Mouse (Mus musculus) midbrain, embryonic 11.5 days (tissue): ENCODE measurements at regions not wholly inside any gene's neighbourhood (a gene's known extent, or its start where the extent isn't known, plus 50 kb on each side); places are given as distances from the start of the nearest gene placed in this dataset.
"Not testable (repeated sequence)": the region's sequence is repeated elsewhere in the genome, so short reads cannot be mapped to it uniquely, and the experiment has no call there.

Source experiments
- ATAC-seq: fragments of 200-750 bp; cut with Nextera tagmentation; 2 replicates; pipeline ENCODE4 v1.8.0; 2017; ENCODE audit warnings: moderate TSS enrichment, moderate library complexity; ENCODE audit not compliant: low FRiP score
- DNase-seq: peaks from one replicate; pipeline ENCODE4 v3.0.0; 2015; ENCODE audit warnings: low spot score; ENCODE audit errors: missing footprints
- H3K27ac ChIP-seq: fragments of 300-500 bp; sonication (generic); 2 replicates; pipeline ENCODE4 v1.5.1; 2014; ENCODE audit warnings: low read depth, low read length
- H3K27me3 ChIP-seq: fragments of 300-500 bp; sonication (generic); 2 replicates; pipeline ENCODE4 v1.6.1; 2014; ENCODE audit warnings: mild to moderate bottlenecking, low read length, moderate library complexity, mixed read lengths; ENCODE audit not compliant: control insufficient read depth, insufficient read depth
- H3K36me3 ChIP-seq: fragments of 300-500 bp; sonication (generic); 2 replicates; pipeline ENCODE4 v1.6.1; 2014; ENCODE audit warnings: mild to moderate bottlenecking, low read length, moderate library complexity, mixed read lengths; ENCODE audit not compliant: control insufficient read depth, insufficient read depth
- H3K4me1 ChIP-seq: fragments of 300-500 bp; sonication (generic); 2 replicates; pipeline ENCODE4 v1.6.1; 2014; ENCODE audit warnings: low read length; ENCODE audit not compliant: control insufficient read depth, insufficient read depth
- H3K4me2 ChIP-seq: fragments of 300-500 bp; sonication (generic); 2 replicates; pipeline ENCODE4 v1.6.1; 2014; ENCODE audit warnings: mild to moderate bottlenecking, moderate library complexity
- H3K4me3 ChIP-seq: fragments of 300-500 bp; sonication (generic); 2 replicates; pipeline ENCODE4 v1.5.1; 2014; ENCODE audit warnings: low read depth, low read length
- H3K9ac ChIP-seq: fragments of 300-500 bp; sonication (generic); 2 replicates; pipeline ENCODE4 v1.6.1; 2014; ENCODE audit warnings: low read length
- H3K9me3 ChIP-seq: fragments of 300-500 bp; sonication (generic); 2 replicates; pipeline ENCODE4 v1.6.1; 2016; ENCODE audit warnings: low read length; ENCODE audit not compliant: control insufficient read depth
- WGBS: fragments of 180-500 bp; shearing (Covaris S2); extraction: QIAGEN DNeasy Blood & Tissue Kit; methylation state at CpG from one replicate; pipeline ENCODE4 v1.1.7; 2014; 5-methylcytosine and 5-hydroxymethylcytosine counted together

GRCm38 (mm10) chr14:14515363-14515762 is 114.3 kb downstream of the Olfr721-ps1 start:
- no peak overlapping the region for H3K4me2 ChIP-seq
- DNase-seq (no peak), ATAC-seq (no peak)
- H3K36me3 ChIP-seq: no peaks in the 10 kb centered on the region
- no peaks in the 10 kb centered on the region for H3K27me3 ChIP-seq
- H3K4me1 ChIP-seq: peaks cover 2% of the 10 kb centered on the region; the same call in 1 of the 2 replicates
- H3K9ac ChIP-seq: no peak overlapping the region
- H3K4me3 ChIP-seq: no peak overlapping the region
- H3K9me3 ChIP-seq: no peaks in the 10 kb centered on the region
- H3K27ac ChIP-seq: no peak overlapping the region
- whole genome bisulfite sequencing: 79% methylated on average over 2 of the region's 2 CpGs

GRCm38 (mm10) chr14:14515918-14516317 is 114.8 kb downstream of the Olfr721-ps1 start:
- 72% methylated on average over 5 of the region's 5 CpGs for WGBS

GRCm38 (mm10) chr14:14518027-14518426 is 116.9 kb downstream of the Olfr721-ps1 start:
- no peak overlapping the region for H3K4me3 ChIP-seq
- no peaks in the 10 kb centered on the region for H3K27me3 ChIP-seq
- ATAC-seq (no peak), DNase-seq (no peak)
- no peaks in the 10 kb centered on the region for H3K36me3 ChIP-seq
- H3K9ac ChIP-seq: no peak overlapping the region
- 78% methylated on average over 1 of the region's 1 CpGs for WGBS
- H3K4me2 ChIP-seq: no peak overlapping the region
- peaks cover 2% of the 10 kb centered on the region; the same call in 1 of the 2 replicates for H3K4me1 ChIP-seq
- H3K9me3 ChIP-seq: no peaks in the 10 kb centered on the region
- H3K27ac ChIP-seq: no peak overlapping the region

More at GRCm38 (mm10) chr14:14515918-14516317, 114.8 kb downstream of the Olfr721-ps1 start:
- H3K27ac ChIP-seq: no peak overlapping the region
- ATAC-seq (peak; percentile 75; the same call in 1 of the 2 replicates), DNase-seq (no peak)
- no peaks in the 10 kb centered on the region for H3K36me3 ChIP-seq
- H3K4me1 ChIP-seq: peaks cover 2% of the 10 kb centered on the region; the same call in 1 of the 2 replicates
- no peaks in the 10 kb centered on the region for H3K9me3 ChIP-seq
- H3K4me2 ChIP-seq: no peak overlapping the region
- H3K27me3 ChIP-seq: no peaks in the 10 kb centered on the region
- H3K9ac ChIP-seq: no peak overlapping the region
- no peak overlapping the region for H3K4me3 ChIP-seq

DNA sequence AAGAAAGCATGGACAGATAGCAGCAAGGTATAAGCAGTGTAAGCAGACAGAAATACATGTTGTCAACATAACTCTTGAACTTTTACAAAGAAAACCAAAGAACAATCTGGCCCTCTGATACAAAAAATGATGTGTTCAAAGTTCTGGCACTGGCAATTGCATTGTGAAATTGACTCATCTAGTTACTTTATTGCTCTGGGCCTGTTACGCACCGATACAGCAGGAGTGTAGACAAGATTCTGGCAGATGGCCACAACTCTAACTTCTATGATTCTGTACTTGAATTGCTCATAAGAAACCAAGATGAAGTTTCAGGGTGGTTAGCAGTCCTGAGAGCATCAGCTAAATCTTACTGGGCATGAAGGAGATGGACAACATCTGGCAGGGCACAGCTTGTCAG is 117.7 kb downstream of the Olfr721-ps1 start:
- Histone ChIP-seq H3K4me3 (no peak overlapping the region), H3K36me3 (no peaks in the 10 kb centered on the region), H3K9ac (no peak overlapping the region), H3K4me2 (no peak overlapping the region), H3K9me3 (no peaks in the 10 kb centered on the region), H3K4me1 (peaks cover 2% of the 10 kb centered on the region; the same call in 1 of the 2 replicates), H3K27ac (no peak overlapping the region), H3K27me3 (no peaks in the 10 kb centered on the region)
- DNase-seq (no peak), ATAC-seq (no peak)
- 95% methylated on average over 2 of the region's 2 CpGs for WGBS

- DNase-seq (no peak), ATAC-seq (no peak)
- no peaks in the 10 kb centered on the region for H3K9me3 ChIP-seq
- no peak overlapping the region for H3K9ac ChIP-seq
- H3K27ac ChIP-seq: no peak overlapping the region
- no peaks in the 10 kb centered on the region for H3K27me3 ChIP-seq
- H3K4me2 ChIP-seq: no peak overlapping the region
- H3K4me3 ChIP-seq: no peak overlapping the region
- H3K36me3 ChIP-seq: no peaks in the 10 kb centered on the region
- H3K4me1 ChIP-seq: peaks cover 2% of the 10 kb centered on the region; the same call in 1 of the 2 replicates
Observed at GRCm38 (mm10) chr14:14520195-14520594, 119.1 kb downstream of the Olfr721-ps1 start.

DNA sequence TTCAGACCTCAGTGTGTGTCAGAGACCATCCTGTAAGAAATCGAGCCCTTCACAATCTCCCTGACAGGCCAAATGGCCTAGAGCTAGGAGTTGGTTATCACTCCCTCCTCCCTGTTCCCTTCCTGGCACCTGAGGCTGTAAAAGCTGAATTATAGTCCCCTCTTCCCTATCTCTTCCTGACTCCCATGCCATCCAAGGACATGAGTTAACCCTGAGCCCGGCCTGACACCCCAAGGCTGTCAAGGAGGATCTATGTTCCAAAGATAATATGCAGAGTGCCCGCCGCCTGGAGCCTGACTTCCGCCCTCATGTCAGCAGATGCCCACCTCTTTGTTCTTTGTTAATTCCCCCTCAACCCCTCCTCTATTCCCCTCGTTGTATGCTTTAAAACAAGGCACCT is 120.2 kb downstream of the Olfr721-ps1 start:
- H3K36me3 ChIP-seq, H3K27ac ChIP-seq, H3K4me1 ChIP-seq, H3K9ac ChIP-seq, ATAC-seq, H3K4me2 ChIP-seq, H3K4me3 ChIP-seq, DNase-seq, H3K27me3 ChIP-seq, H3K9me3 ChIP-seq: not testable (repeated sequence)
- 77% methylated on average over 6 of the region's 6 CpGs for WGBS

GRCm38 (mm10) chr14:14525225-14525624 is 124.1 kb downstream of the Olfr721-ps1 start:
- WGBS: 93% methylated on average over 4 of the region's 4 CpGs
- Histone ChIP-seq H3K4me2 (no peak overlapping the region), H3K4me1 (no peaks in the 10 kb centered on the region), H3K4me3 (no peak overlapping the region), H3K27me3 (no peaks in the 10 kb centered on the region), H3K36me3 (no peaks in the 10 kb centered on the region), H3K27ac (no peak overlapping the region), H3K9me3 (no peaks in the 10 kb centered on the region; the same call in 1 of the 2 replicates), H3K9ac (no peak overlapping the region)
- ATAC-seq: no peak
- DNase-seq: no peak

DNA sequence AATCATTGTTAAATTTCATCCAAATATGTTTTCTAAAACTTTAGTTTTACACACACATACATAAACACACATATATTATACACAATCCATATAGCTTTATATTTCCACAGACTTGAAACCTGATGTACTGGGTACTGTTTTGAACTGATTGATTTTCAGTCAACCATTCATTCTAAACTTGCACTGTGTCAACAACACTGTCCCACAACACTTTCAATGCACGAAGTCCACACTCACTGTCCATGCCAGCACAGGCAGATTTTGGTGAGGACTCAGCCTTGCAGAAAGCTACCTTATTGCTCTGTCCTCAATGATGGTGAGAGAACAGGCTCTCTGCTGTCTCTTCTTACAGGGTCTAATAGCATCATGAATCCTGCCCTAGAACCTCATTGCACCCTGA is 127.3 kb downstream of the Olfr721-ps1 start:
- Histone ChIP-seq H3K4me3 (no peak overlapping the region), H3K36me3 (no peaks in the 10 kb centered on the region), H3K9ac (no peak overlapping the region), H3K4me2 (no peak overlapping the region), H3K9me3 (no peaks in the 10 kb centered on the region; the same call in 1 of the 2 replicates), H3K4me1 (no peaks in the 10 kb centered on the region), H3K27me3 (no peaks in the 10 kb centered on the region), H3K27ac (no peak overlapping the region)
- WGBS: 85% methylated on average over 1 of the region's 1 CpGs
- DNase-seq (no peak), ATAC-seq (no peak)

GRCm38 (mm10) chr14:14541206-14541605 is 140.1 kb downstream of the Olfr721-ps1 start:
- Histone ChIP-seq H3K4me1 (no peaks in the 10 kb centered on the region), H3K36me3 (no peaks in the 10 kb centered on the region)
- no peak for ATAC-seq

DNA sequence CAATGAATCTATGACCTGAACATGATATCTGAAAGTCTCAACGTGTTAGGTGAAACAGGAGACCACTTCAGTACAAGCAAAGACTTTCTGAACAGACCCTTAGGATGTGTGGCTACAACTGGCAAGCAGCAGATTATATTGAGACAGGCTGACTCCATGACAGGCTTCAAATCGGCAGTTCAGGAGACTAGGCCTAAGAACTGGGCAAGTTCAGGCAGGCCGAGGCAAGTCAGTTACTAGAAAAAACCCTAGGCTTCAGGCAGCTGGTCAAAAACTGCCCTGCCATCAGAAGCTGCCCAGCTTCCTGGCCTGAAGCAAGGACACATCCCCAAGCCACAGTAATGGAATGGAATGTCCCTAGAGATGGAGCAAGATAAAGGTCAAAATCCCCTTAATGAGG is 140.6 kb downstream of the Olfr721-ps1 start:
- H3K36me3 ChIP-seq: no peaks in the 10 kb centered on the region
- no peak overlapping the region for H3K27ac ChIP-seq
- no peaks in the 10 kb centered on the region for H3K27me3 ChIP-seq
- H3K4me1 ChIP-seq: no peaks in the 10 kb centered on the region
- H3K9ac ChIP-seq: no peak overlapping the region
- no peak overlapping the region for H3K4me3 ChIP-seq
- DNase-seq (no peak), ATAC-seq (no peak)
- H3K9me3 ChIP-seq: no peaks in the 10 kb centered on the region
- WGBS: 72% methylated on average over 3 of the region's 3 CpGs
- H3K4me2 ChIP-seq: no peak overlapping the region

More at GRCm38 (mm10) chr14:14541206-14541605, 140.1 kb downstream of the Olfr721-ps1 start:
- Histone ChIP-seq H3K4me2 (no peak overlapping the region), H3K9me3 (no peaks in the 10 kb centered on the region), H3K4me3 (no peak overlapping the region), H3K27ac (no peak overlapping the region), H3K9ac (no peak overlapping the region), H3K27me3 (no peaks in the 10 kb centered on the region)
- no peak for DNase-seq
